ENCODE assay signal across 9 mouse cellular contexts in genomic region chr6:88486893-88487292, GRCm38 (mm10). TPM values are rescaled to one million over a fixed set of nuclear protein-coding genes. Genes with fewer than 3 reads are reported as not detected.
DNase-seq lines count a peak whose midpoint lies in the region; ATAC-seq and TF ChIP-seq lines count a peak whose summit lies in the region.
"Had no signal": no experiment of that assay in that cellular context is flagged by ENCODE, and none has a peak within 500 bp of the region (broad histone marks: within the 10 kb centered on the region; RNA-seq: fewer than 3 reads in every experiment).

No protein-coding gene starts in this region.

- no peaks in the 10 kb centered on the region for H3K4me1 ChIP-seq in intestine, embryonic 14.5 days (replicated peaks; ENCODE audit: control insufficient read depth, insufficient read depth, low read length)
- no peaks in the 10 kb centered on the region for H3K4me1 ChIP-seq in intestine, embryonic 16.5 days (ENCODE audit: control insufficient read depth, insufficient read depth, low read length)
- no peaks in the 10 kb centered on the region for H3K4me1 ChIP-seq in embryonic facial prominence, embryonic 11.5 days (ENCODE audit: control insufficient read depth, insufficient read depth, low read length)
- 0 out of 2 replicates have a peak, but pooled peaks cover 4% of the 10 kb centered on the region for H3K4me1 ChIP-seq in hindbrain, postnatal 0 days (ENCODE audit: insufficient read depth, low read length)
- no peaks in the 10 kb centered on the region for H3K4me1 ChIP-seq in limb, embryonic 11.5 days (ENCODE audit: control insufficient read depth, insufficient read depth, low read length)
- H3K4me1 ChIP-seq: limb, embryonic 13.5 days had no signal

- peak; percentile 67 for DNase-seq in intestine, embryonic 14.5 days (ENCODE audit: low spot score)
- DNase-seq in adrenal gland, adult 18-20 months (ENCODE audit: low spot score in 2 of 2), result peak; percentile 26 to 56
- DNase-seq in embryonic facial prominence, embryonic 11.5 days (ENCODE audit: low spot score), result peak; percentile 57
- peak; percentile 93 for DNase-seq in hindbrain, postnatal 0 days (ENCODE audit: low spot score)
- peak; percentile 48 for DNase-seq in limb, embryonic 11.5 days (ENCODE audit: low spot score)
- DNase-seq in ovary, postnatal 36 days (ENCODE audit: low spot score), result peak; percentile 70
- DNase-seq in thymus, postnatal 4 days, result peak; percentile 86

- no peak overlapping the region for H3K4me3 ChIP-seq in intestine, embryonic 14.5 days (ENCODE audit: low read depth, low read length)
- H3K4me3 ChIP-seq in intestine, embryonic 16.5 days (ENCODE audit: low read length), result no peak overlapping the region
- H3K4me3 ChIP-seq in embryonic facial prominence, embryonic 11.5 days (ENCODE audit: low read depth, low read length), result no peak overlapping the region
- no peak overlapping the region for H3K4me3 ChIP-seq in hindbrain, postnatal 0 days (ENCODE audit: low read length)
- H3K4me3 ChIP-seq in limb, embryonic 11.5 days (ENCODE audit: low read depth, low read length), result no peak overlapping the region
- H3K4me3 ChIP-seq: limb, embryonic 13.5 days had no signal

- 84% methylated on average over 8 of the region's 8 CpGs for WGBS in intestine, embryonic 14.5 days
- 90% methylated on average over 8 of the region's 8 CpGs for WGBS in intestine, embryonic 16.5 days
- 83% methylated on average over 8 of the region's 8 CpGs for WGBS in embryonic facial prominence, embryonic 11.5 days
- WGBS in hindbrain, postnatal 0 days, result 47% methylated on average over 8 of the region's 8 CpGs
- 86% methylated on average over 8 of the region's 8 CpGs for WGBS in limb, embryonic 11.5 days

- H3K27me3 ChIP-seq in intestine, embryonic 14.5 days (replicated peaks; ENCODE audit: control insufficient read depth, insufficient read depth, low read length), result no peaks in the 10 kb centered on the region
- H3K27me3 ChIP-seq in intestine, embryonic 16.5 days (replicated peaks; ENCODE audit: control insufficient read depth, insufficient read depth, low read length), result no peaks in the 10 kb centered on the region
- H3K27me3 ChIP-seq in embryonic facial prominence, embryonic 11.5 days (ENCODE audit: control insufficient read depth, insufficient read depth, low read length), result no peaks in the 10 kb centered on the region
- H3K27me3 ChIP-seq in hindbrain, postnatal 0 days (ENCODE audit: insufficient read depth, low read length), result no peaks in the 10 kb centered on the region
- no peaks in the 10 kb centered on the region for H3K27me3 ChIP-seq in limb, embryonic 11.5 days (ENCODE audit: control insufficient read depth, insufficient read depth, low read length)
- H3K27me3 ChIP-seq: limb, embryonic 13.5 days had no signal

- TF ChIP-seq CTCF in hindbrain, postnatal 0 days (IDR thresholded peaks at IDR 0.05; ENCODE audit: low read depth), result peak; percentile 65

- no peak overlapping the region for H3K27ac ChIP-seq in intestine, embryonic 14.5 days (ENCODE audit: low read depth)
- H3K27ac ChIP-seq in intestine, embryonic 16.5 days (ENCODE audit: low read length), result no peak overlapping the region
- no peak overlapping the region for H3K27ac ChIP-seq in embryonic facial prominence, embryonic 11.5 days (replicated peaks; ENCODE audit: low read depth, low read length)
- H3K27ac ChIP-seq in hindbrain, postnatal 0 days, result no peak overlapping the region
- no peak overlapping the region for H3K27ac ChIP-seq in limb, embryonic 11.5 days (replicated peaks; ENCODE audit: low read depth, low read length)
- H3K27ac ChIP-seq: limb, embryonic 13.5 days had no signal

- no peak overlapping the region for H3K9ac ChIP-seq in intestine, embryonic 14.5 days (ENCODE audit: low read length)
- H3K9ac ChIP-seq in intestine, embryonic 16.5 days (ENCODE audit: low read depth, low read length), result no peak overlapping the region
- no peak overlapping the region for H3K9ac ChIP-seq in embryonic facial prominence, embryonic 11.5 days (replicated peaks; ENCODE audit: low read length)
- H3K9ac ChIP-seq in hindbrain, postnatal 0 days (replicated peaks; ENCODE audit: low read length), result no peak overlapping the region
- H3K9ac ChIP-seq in limb, embryonic 11.5 days (ENCODE audit: low read length), result no peak overlapping the region
- H3K9ac ChIP-seq: limb, embryonic 13.5 days had no signal

- 0 out of 2 replicates have a peak, but pooled peaks have one; percentile 32 for ATAC-seq in intestine, embryonic 14.5 days (replicated peaks; ENCODE audit: low FRiP score, low TSS enrichment, low read depth)
- no peak for ATAC-seq in intestine, embryonic 16.5 days
- no peak for ATAC-seq in embryonic facial prominence, embryonic 11.5 days (replicated peaks; ENCODE audit: insufficient number of reproducible peaks, low FRiP score, low TSS enrichment, low read depth)
- peak; percentile 82 for ATAC-seq in hindbrain, postnatal 0 days
- no peak for ATAC-seq in limb, embryonic 11.5 days (ENCODE audit: insufficient number of reproducible peaks, low FRiP score, low TSS enrichment, low read depth)

- no peaks in the 10 kb centered on the region for H3K9me3 ChIP-seq in intestine, embryonic 14.5 days (ENCODE audit: control insufficient read depth, low read length)
- H3K9me3 ChIP-seq in intestine, embryonic 16.5 days (ENCODE audit: control insufficient read depth, low read length), result no peaks in the 10 kb centered on the region
- H3K9me3 ChIP-seq in embryonic facial prominence, embryonic 11.5 days (replicated peaks; ENCODE audit: control insufficient read depth, low read length), result no peaks in the 10 kb centered on the region
- H3K9me3 ChIP-seq in hindbrain, postnatal 0 days (ENCODE audit: low read length), result no peaks in the 10 kb centered on the region
- no peaks in the 10 kb centered on the region for H3K9me3 ChIP-seq in limb, embryonic 11.5 days (ENCODE audit: control insufficient read depth, low read length)
- H3K9me3 ChIP-seq: limb, embryonic 13.5 days had no signal

- H3K4me2 ChIP-seq in intestine, embryonic 14.5 days (ENCODE audit: low read length), result no peak overlapping the region
- no peak overlapping the region for H3K4me2 ChIP-seq in intestine, embryonic 16.5 days (ENCODE audit: low read depth, low read length)
- H3K4me2 ChIP-seq in embryonic facial prominence, embryonic 11.5 days (ENCODE audit: low read depth, low read length), result no peak overlapping the region
- no peak overlapping the region for H3K4me2 ChIP-seq in hindbrain, postnatal 0 days (ENCODE audit: low read depth, low read length)
- H3K4me2 ChIP-seq in limb, embryonic 11.5 days (ENCODE audit: low read depth, severe bottlenecking), result no peak overlapping the region
- H3K4me2 ChIP-seq: limb, embryonic 13.5 days had no signal

- peaks cover 75% of the 10 kb centered on the region for H3K36me3 ChIP-seq in intestine, embryonic 14.5 days (ENCODE audit: control insufficient read depth, insufficient read depth, low read length)
- peaks cover 27% of the 10 kb centered on the region for H3K36me3 ChIP-seq in intestine, embryonic 16.5 days (ENCODE audit: control insufficient read depth, insufficient read depth, low read length)
- peaks cover 9% of the 10 kb centered on the region; the same call in 1 of the 2 replicates for H3K36me3 ChIP-seq in embryonic facial prominence, embryonic 11.5 days (replicated peaks; ENCODE audit: control insufficient read depth, insufficient read depth, low read depth, low read length)
- peaks cover 28% of the 10 kb centered on the region; the same call in 1 of the 2 replicates for H3K36me3 ChIP-seq in hindbrain, postnatal 0 days (ENCODE audit: insufficient read depth, low read length)
- H3K36me3 ChIP-seq in limb, embryonic 11.5 days (ENCODE audit: control insufficient read depth, insufficient read depth, low read length), result peaks cover 22% of the 10 kb centered on the region

RNA-seq across cellular contexts. Expression of gene Ruvbl1, which starts 21.7 kb away (rescaled TPM):
- polyA plus RNA-seq in intestine, embryonic 14.5 days (2014; fragmentation: Nextera tagmentation; extraction: Ambion mirVana), result 150 and 158 TPM in 2 replicates
- 112 and 125 TPM in 2 replicates for polyA plus RNA-seq in intestine, embryonic 16.5 days (2015; fragmentation: Nextera tagmentation; extraction: Ambion mirVana)
- 10 to 100 TPM; 31.0 to 36.9 TPM for total RNA-seq in adrenal gland, adult 18-20 months (2021)
- polyA plus RNA-seq in embryonic facial prominence, embryonic 11.5 days (2014; fragmentation: Nextera tagmentation; extraction: Ambion mirVana), result 185 and 196 TPM in 2 replicates
- total RNA-seq in hindbrain, postnatal 0 days (2014; rRNA removed), result 31.2 and 42.5 TPM in 2 replicates
- 74.0 and 74.6 TPM in 2 replicates for polyA plus RNA-seq in hindbrain, postnatal 0 days (2015; fragmentation: Nextera tagmentation; extraction: Ambion mirVana)
- 206 and 211 TPM in 2 replicates for polyA plus RNA-seq in limb, embryonic 11.5 days (2014; fragmentation: Nextera tagmentation; extraction: Ambion mirVana)

RNA-seq across cellular contexts. Expression of gene Sec61a1, which starts 31.8 kb away (rescaled TPM):
- polyA plus RNA-seq in intestine, embryonic 14.5 days (2014; fragmentation: Nextera tagmentation; extraction: Ambion mirVana), result 221 and 246 TPM in 2 replicates
- 277 and 297 TPM in 2 replicates for polyA plus RNA-seq in intestine, embryonic 16.5 days (2015; fragmentation: Nextera tagmentation; extraction: Ambion mirVana)
- total RNA-seq in adrenal gland, adult 18-20 months (2021), result 100 to 1,000 TPM; 168 to 207 TPM
- polyA plus RNA-seq in embryonic facial prominence, embryonic 11.5 days (2014; fragmentation: Nextera tagmentation; extraction: Ambion mirVana), result 160 and 163 TPM in 2 replicates
- 183 and 201 TPM in 2 replicates for total RNA-seq in hindbrain, postnatal 0 days (2014; rRNA removed)
- polyA plus RNA-seq in hindbrain, postnatal 0 days (2015; fragmentation: Nextera tagmentation; extraction: Ambion mirVana), result 129 and 133 TPM in 2 replicates
- 191 and 205 TPM in 2 replicates for polyA plus RNA-seq in limb, embryonic 11.5 days (2014; fragmentation: Nextera tagmentation; extraction: Ambion mirVana)

RNA-seq across cellular contexts. Expression of gene Eefsec, which starts 40.6 kb away (rescaled TPM):
- 45.1 and 53.4 TPM in 2 replicates for polyA plus RNA-seq in intestine, embryonic 14.5 days (2014; fragmentation: Nextera tagmentation; extraction: Ambion mirVana)
- 34.4 and 40.8 TPM in 2 replicates for polyA plus RNA-seq in intestine, embryonic 16.5 days (2015; fragmentation: Nextera tagmentation; extraction: Ambion mirVana)
- 10 to 100 TPM in 1 of 2 experiments, 1 to 10 TPM in 1; 10.0 to 17.4 TPM for total RNA-seq in adrenal gland, adult 18-20 months (2021)
- polyA plus RNA-seq in embryonic facial prominence, embryonic 11.5 days (2014; fragmentation: Nextera tagmentation; extraction: Ambion mirVana), result 42.0 and 42.4 TPM in 2 replicates
- 20.6 and 28.6 TPM in 2 replicates for total RNA-seq in hindbrain, postnatal 0 days (2014; rRNA removed)
- polyA plus RNA-seq in hindbrain, postnatal 0 days (2015; fragmentation: Nextera tagmentation; extraction: Ambion mirVana), result 25.6 and 27.9 TPM in 2 replicates
- polyA plus RNA-seq in limb, embryonic 11.5 days (2014; fragmentation: Nextera tagmentation; extraction: Ambion mirVana), result 48.5 and 48.9 TPM in 2 replicates

Comparison
In these comparisons a context has a peak if more than half of its experiments do, and no peak if none do; other contexts are left out.
1. ATAC-seq: peak in intestine, embryonic 14.5 days (single experiment) and hindbrain, postnatal 0 days (single experiment); none in intestine, embryonic 16.5 days (single experiment), embryonic facial prominence, embryonic 11.5 days (single experiment) and limb, embryonic 11.5 days (single experiment).
2. DNase-seq: peak in every context shown above with its lines; median percentile 93 in hindbrain, postnatal 0 days; 86 in thymus, postnatal 4 days; 70 in ovary, postnatal 36 days; 67 in intestine, embryonic 14.5 days; 57 in embryonic facial prominence, embryonic 11.5 days; 48 in limb, embryonic 11.5 days; 41 in adrenal gland, adult 18-20 months.